30 mouse cellular contexts compared by ENCODE assay signal in genomic region chr2:17973246-17973645, GRCm38 (mm10). TPM values are rescaled to one million over a fixed set of nuclear protein-coding genes. Genes with fewer than 3 reads are reported as not detected.
DNase-seq lines count a peak whose midpoint lies in the region; ATAC-seq and TF ChIP-seq lines count a peak whose summit lies in the region.
"Had no signal": no experiment of that assay in that cellular context is flagged by ENCODE, and none has a peak within 500 bp of the region (broad histone marks: within the 10 kb centered on the region; RNA-seq: fewer than 3 reads in every experiment).

No protein-coding gene starts in this region.

- H3K4me2 ChIP-seq in kidney, embryonic 15.5 days, result no peak overlapping the region
- H3K4me2 ChIP-seq in midbrain, embryonic 11.5 days, result no peak overlapping the region
- no peak overlapping the region for H3K4me2 ChIP-seq in midbrain, embryonic 14.5 days (ENCODE audit: low read length)
- H3K4me2 ChIP-seq: embryonic facial prominence, embryonic 13.5 days; heart, embryonic 11.5 days; hindbrain, embryonic 12.5 days; hindbrain, embryonic 15.5 days had no signal

- no peak for TF ChIP-seq POLR2A in kidney, adult 2 months (IDR thresholded peaks at IDR 0.05; ENCODE audit: low read depth, low read length)

- no peaks in the 10 kb centered on the region for H3K9me3 ChIP-seq in kidney, embryonic 15.5 days (replicated peaks)
- H3K9me3 ChIP-seq in midbrain, embryonic 11.5 days (ENCODE audit: control insufficient read depth, low read length), result no peaks in the 10 kb centered on the region
- no peaks in the 10 kb centered on the region for H3K9me3 ChIP-seq in midbrain, embryonic 14.5 days (ENCODE audit: control insufficient read depth, low read length)
- H3K9me3 ChIP-seq: embryonic facial prominence, embryonic 10.5 days; embryonic facial prominence, embryonic 13.5 days; forebrain, embryonic 10.5 days; G1E; hindbrain, embryonic 12.5 days; hindbrain, embryonic 15.5 days had no signal

- no peak overlapping the region for H3K9ac ChIP-seq in kidney, embryonic 15.5 days
- H3K9ac ChIP-seq in midbrain, embryonic 11.5 days (ENCODE audit: low read length), result no peak overlapping the region
- no peak overlapping the region for H3K9ac ChIP-seq in midbrain, embryonic 14.5 days (replicated peaks; ENCODE audit: low read length)
- H3K9ac ChIP-seq: embryonic facial prominence, embryonic 13.5 days; forebrain, postnatal 0 days; hindbrain, embryonic 12.5 days; hindbrain, embryonic 15.5 days had no signal

- DNase-seq in kidney, adult 2 months, result no peak
- DNase-seq in midbrain, embryonic 11.5 days (ENCODE audit: low spot score, missing footprints), result peak; percentile 28
- no peak for DNase-seq in midbrain, embryonic 14.5 days
- DNase-seq in R1 (ENCODE audit: low read depth, low spot score), result peak; percentile 76
- no peak for DNase-seq in c-Kit-positive CD71-positive TER-119-positive erythroid progenitor cells, embryonic 14.5 days (ENCODE audit: low spot score)
- DNase-seq: adrenal gland, adult 2 months; adrenal gland, postnatal 14 days; cerebellum, adult 11-12 months; cerebellum, adult 8-10 months; cerebellum, postnatal 10 days; cerebellum, postnatal 36 days; embryo, embryonic 11 days; forebrain, postnatal 0 days; gastrocnemius, adult 2 months; gastrocnemius, postnatal 14 days had no signal

- H3K27ac ChIP-seq in kidney, embryonic 15.5 days, result peak overlapping the region; percentile 62; the same call in 1 of the 2 replicates
- H3K27ac ChIP-seq in kidney, adult 2 months (ENCODE audit: insufficient read depth, low read depth, low read length), result no peak overlapping the region
- no peak overlapping the region for H3K27ac ChIP-seq in midbrain, embryonic 11.5 days (ENCODE audit: low read depth, low read length)
- H3K27ac ChIP-seq in midbrain, embryonic 14.5 days (replicated peaks; ENCODE audit: low read depth, low read length), result no peak overlapping the region
- H3K27ac ChIP-seq: embryonic facial prominence, embryonic 10.5 days; embryonic facial prominence, embryonic 13.5 days; forebrain, embryonic 10.5 days; gastrocnemius, adult 2 months; hindbrain, embryonic 12.5 days; hindbrain, embryonic 15.5 days had no signal

- no peaks in the 10 kb centered on the region for H3K27me3 ChIP-seq in kidney, embryonic 15.5 days
- H3K27me3 ChIP-seq in kidney, adult 2 months (replicated peaks; ENCODE audit: control insufficient read depth, insufficient read depth, low read length), result no peaks in the 10 kb centered on the region; the same call in 1 of the 2 replicates
- H3K27me3 ChIP-seq in midbrain, embryonic 11.5 days (ENCODE audit: control insufficient read depth, insufficient read depth, low read length), result no peaks in the 10 kb centered on the region
- no peaks in the 10 kb centered on the region for H3K27me3 ChIP-seq in midbrain, embryonic 14.5 days (ENCODE audit: control insufficient read depth, insufficient read depth, low read length)
- H3K27me3 ChIP-seq: embryonic facial prominence, embryonic 13.5 days; hindbrain, embryonic 12.5 days; hindbrain, embryonic 15.5 days; Patski had no signal

- 78% methylated on average over 5 of the region's 5 CpGs for WGBS in kidney, embryonic 15.5 days
- 91% methylated on average over 5 of the region's 5 CpGs for WGBS in kidney, adult 2 months
- 84% methylated on average over 5 of the region's 5 CpGs for WGBS in midbrain, embryonic 11.5 days
- 93% methylated on average over 5 of the region's 5 CpGs for WGBS in midbrain, embryonic 14.5 days

- H3K4me3 ChIP-seq in kidney, embryonic 15.5 days (replicated peaks), result no peak overlapping the region
- no peak overlapping the region for H3K4me3 ChIP-seq in kidney, adult 2 months (ENCODE audit: insufficient read depth, low read depth, low read length)
- H3K4me3 ChIP-seq in midbrain, embryonic 11.5 days (ENCODE audit: low read depth, low read length), result no peak overlapping the region
- no peak overlapping the region for H3K4me3 ChIP-seq in midbrain, embryonic 14.5 days (replicated peaks; ENCODE audit: low read depth, low read length)
- H3K4me3 ChIP-seq: embryonic facial prominence, embryonic 10.5 days; embryonic facial prominence, embryonic 13.5 days; forebrain, embryonic 10.5 days; gastrocnemius, adult 2 months; hindbrain, embryonic 12.5 days; hindbrain, embryonic 15.5 days had no signal

- TF ChIP-seq CTCF in kidney, adult 2 months (conservative IDR thresholded peaks at IDR 0.05; ENCODE audit: insufficient read depth, insufficient read length, low read depth, low read length), result no peak

- peaks cover 18% of the 10 kb centered on the region for H3K4me1 ChIP-seq in kidney, embryonic 15.5 days
- H3K4me1 ChIP-seq in kidney, adult 2 months (ENCODE audit: control insufficient read depth, insufficient read depth, low read length), result no peaks in the 10 kb centered on the region
- peaks cover 9% of the 10 kb centered on the region for H3K4me1 ChIP-seq in midbrain, embryonic 11.5 days (ENCODE audit: control insufficient read depth, insufficient read depth, low read length)
- no peaks in the 10 kb centered on the region for H3K4me1 ChIP-seq in midbrain, embryonic 14.5 days (ENCODE audit: control insufficient read depth, insufficient read depth, low read length)
- H3K4me1 ChIP-seq: hindbrain, embryonic 15.5 days had no signal

- no peak for ATAC-seq in kidney, embryonic 15.5 days (replicated peaks; ENCODE audit: low FRiP score)
- ATAC-seq in midbrain, embryonic 11.5 days (ENCODE audit: low FRiP score), result no peak
- ATAC-seq in midbrain, embryonic 14.5 days (ENCODE audit: low FRiP score, low TSS enrichment), result no peak
- ATAC-seq: forebrain, embryonic 14.5 days; forebrain, postnatal 0 days; Patski had no signal

- no peaks in the 10 kb centered on the region for H3K36me3 ChIP-seq in kidney, embryonic 15.5 days
- H3K36me3 ChIP-seq in kidney, adult 2 months (ENCODE audit: control insufficient read depth, insufficient read depth, low read length), result no peaks in the 10 kb centered on the region
- no peaks in the 10 kb centered on the region for H3K36me3 ChIP-seq in midbrain, embryonic 11.5 days (ENCODE audit: control insufficient read depth, insufficient read depth, low read length)
- no peaks in the 10 kb centered on the region for H3K36me3 ChIP-seq in midbrain, embryonic 14.5 days (ENCODE audit: control insufficient read depth, insufficient read depth, low read length)
- H3K36me3 ChIP-seq: embryonic facial prominence, embryonic 10.5 days; embryonic facial prominence, embryonic 13.5 days; forebrain, embryonic 10.5 days; G1E; hindbrain, embryonic 12.5 days; hindbrain, embryonic 15.5 days had no signal

RNA-seq across cellular contexts. Expression of gene H2al2a, which starts 23.5 kb away (rescaled TPM):
- not detected in 2 replicates for polyA plus RNA-seq in kidney, embryonic 15.5 days (2015; fragmentation: Nextera tagmentation; extraction: Ambion mirVana)
- 0.41 TPM in 1 of 2 replicates, not detected in the other for polyA plus RNA-seq in kidney, adult 2 months (2012; rRNA removed)
- polyA plus RNA-seq in midbrain, embryonic 11.5 days (2014; fragmentation: Nextera tagmentation; extraction: Ambion mirVana), result not detected in 2 replicates
- polyA plus RNA-seq in midbrain, embryonic 14.5 days (2014; fragmentation: Nextera tagmentation; extraction: Ambion mirVana), result not detected in 2 replicates
- polyA plus RNA-seq: adrenal gland, adult 2 months; cortical plate, adult 2 months; embryonic facial prominence, embryonic 10.5 days; embryonic facial prominence, embryonic 13.5 days; forebrain, embryonic 10.5 days; forebrain, embryonic 14.5 days; forebrain, postnatal 0 days; frontal cortex, adult 2 months; G1E; heart, embryonic 11.5 days; heart, embryonic 14.5 days; heart, postnatal 0 days; hindbrain, embryonic 12.5 days; hindbrain, embryonic 15.5 days; intestine, embryonic 14.5 days; Patski had no signal

Comparison
In these comparisons a context has a peak if more than half of its experiments do, and no peak if none do; other contexts are left out.
1. DNase-seq: peak in midbrain, embryonic 11.5 days (single experiment) and R1 (single experiment); none in kidney, adult 2 months (single experiment), midbrain, embryonic 14.5 days (single experiment) and c-Kit-positive CD71-positive TER-119-positive erythroid progenitor cells, embryonic 14.5 days (single experiment).